Mouse (Mus musculus) kidney, adult 2 months (tissue): ENCODE measurements around the gene Tspan18.

Source experiments
- CTCF ChIP-seq: fragments of 200-500 bp; conservative IDR thresholded peaks from 2 replicates; pipeline ENCODE4 v1.5.1; 2011; ENCODE audit warnings: low read depth, mild to moderate bottlenecking, control low read depth, low read length, moderate library complexity, mixed read lengths; ENCODE audit not compliant: insufficient read depth, insufficient read length
- POLR2A ChIP-seq: fragments of 200-500 bp; IDR thresholded peaks from one replicate; pipeline ENCODE4 v1.6.1; 2011; ENCODE audit warnings: low read depth, low read length, control low read depth

- TF ChIP-seq POLR2A: no peak
- TF ChIP-seq CTCF: no peak
These were observed 37.8 kb upstream of the Tspan18 start for GRCm38 (mm10) chr2:93372097-93372571.
